Mouse (Mus musculus) gastrocnemius, postnatal 36 days (tissue): ENCODE data around the gene Klf13. TPM values are rescaled to one million over a fixed set of nuclear protein-coding genes. Genes with fewer than 3 reads are reported as not detected.

Experiments
- DNase-seq, 2 experiments: peaks; one replicate each; pipeline ENCODE4 v3.0.0; 2022
- intact Hi-C: fragments of 180-260 bp; cut with DNase I; formaldehyde crosslinking; loops from one replicate; pipeline ENCODE4 v1.15.1; 2025
- total RNA-seq, 2 experiments: library from RNA; stranded (reverse); gene quantifications; 2 replicates each; pipeline ENCODE4 v1.2.3; 2021

The Klf13 gene
- total RNA-seq, 2 experiments from 2014 or later: 42.3 to 47.7 TPM

GRCm38 (mm10) chr7:63929080-63929479, 9.6 kb downstream of the Klf13 start:
- peak in 1 of 2 experiments; percentile 53 for DNase-seq

DNA sequence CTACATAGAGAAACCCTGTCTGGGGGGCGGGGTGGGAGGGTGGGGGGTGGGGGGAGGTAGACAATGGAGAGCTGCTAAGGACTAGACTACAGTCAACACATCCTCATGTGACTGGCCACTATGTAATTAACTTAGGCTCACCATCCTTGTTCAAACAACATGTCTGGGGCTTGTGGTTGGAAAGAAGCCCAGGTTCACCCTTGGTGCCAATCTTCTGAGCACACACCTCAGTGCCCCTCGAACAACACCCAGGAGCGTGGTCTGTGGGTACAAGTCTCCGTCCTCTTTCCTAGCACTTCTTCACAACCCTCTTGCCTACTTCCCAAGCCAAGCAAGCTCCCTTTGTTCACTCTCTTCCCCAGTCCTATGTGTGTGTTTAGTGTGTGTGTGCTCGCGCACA, 11.6 kb downstream of the Klf13 start:
- intact Hi-C loops: no loop called here
- no peak for DNase-seq

More at GRCm38 (mm10) chr7:63929080-63929479, 9.6 kb downstream of the Klf13 start:
- intact Hi-C loops: no loop called here

DNA sequence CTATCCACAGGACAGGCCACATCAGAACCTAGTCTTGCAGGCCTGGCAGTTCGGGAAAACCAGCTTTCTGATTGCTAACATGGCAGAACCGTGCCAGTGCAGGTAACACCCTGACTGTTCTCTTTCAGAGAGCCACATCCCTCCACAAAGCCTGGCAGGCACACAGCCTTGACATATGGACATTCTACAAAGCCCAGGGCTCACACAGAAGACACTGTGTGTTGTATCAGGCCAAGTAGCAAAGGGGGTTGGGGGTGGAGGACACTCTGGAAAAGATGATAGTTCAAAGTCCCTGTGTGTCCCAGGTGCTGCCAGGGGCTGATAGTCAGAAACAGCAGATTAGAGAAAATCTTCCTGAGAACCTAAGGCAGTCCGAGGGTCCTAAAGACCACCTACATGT, 12.2 kb downstream of the Klf13 start:
- intact Hi-C loops: no loop called here
- no peak for DNase-seq

- DNase-seq: peak; percentile 56 to 68
- intact Hi-C loops: loop anchor here (2.0 kb wide), 1 partner anchor 29 kb away; no protein-coding TSS in a partner anchor
These were observed 13.0 kb downstream of the Klf13 start for GRCm38 (mm10) chr7:63925413-63926360.

DNA sequence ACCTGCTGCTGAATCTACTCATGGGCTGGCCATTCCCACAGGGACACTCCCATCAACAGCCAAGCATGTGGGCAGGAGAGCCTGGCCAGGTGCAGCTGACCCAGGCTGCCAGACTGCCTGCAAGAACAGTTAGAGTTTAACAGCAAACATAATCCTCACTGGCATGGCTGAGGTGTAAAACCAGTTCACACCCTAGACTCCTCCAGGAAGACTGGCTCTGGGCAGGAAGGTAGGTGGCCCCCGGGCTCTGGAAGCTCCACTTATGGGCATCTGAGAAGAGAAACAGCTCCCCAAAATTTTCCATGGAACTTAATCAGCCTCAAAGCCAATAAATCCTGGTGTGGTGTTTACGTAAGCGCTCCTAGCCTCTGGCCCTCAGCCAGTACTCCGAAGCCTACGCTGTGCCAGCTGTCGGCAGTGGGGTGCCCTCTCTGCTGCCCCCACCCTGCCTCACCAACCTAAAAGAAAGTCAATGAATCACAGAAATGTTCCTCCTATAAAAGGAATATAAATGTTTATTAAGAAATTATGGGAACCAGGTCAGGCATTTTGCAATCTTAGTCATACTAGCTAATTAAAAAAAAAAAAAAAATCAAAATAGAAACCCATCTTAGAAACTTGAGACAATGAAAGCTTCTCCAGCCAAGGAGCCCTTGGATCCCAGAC, 13.8 kb downstream of the Klf13 start:
- DNase-seq: peak; percentile 75 to 76
- intact Hi-C loops: loop anchor here (2.0 kb wide), 1 partner anchor 28 kb away; no protein-coding TSS in a partner anchor

DNA sequence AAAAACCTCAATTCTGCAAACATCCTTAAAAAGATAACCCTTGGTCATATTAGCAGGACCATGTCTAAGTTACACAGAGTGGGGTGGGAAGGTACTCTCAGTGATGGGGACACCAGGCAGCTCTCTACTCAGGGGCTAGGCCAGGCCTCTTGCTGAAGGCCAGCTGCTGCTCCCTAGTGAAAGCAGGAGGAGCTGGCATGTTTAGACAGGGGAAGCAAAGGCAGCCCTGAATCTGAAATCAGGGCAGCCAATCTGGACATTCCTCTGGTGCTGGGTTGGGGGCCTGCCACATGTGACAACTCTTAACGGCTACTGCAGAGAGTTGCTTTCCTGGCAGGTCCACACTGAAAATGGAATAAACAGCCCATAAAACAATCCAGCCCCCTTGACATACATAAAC, 14.6 kb downstream of the Klf13 start:
- DNase-seq: no peak
- intact Hi-C loops: loop anchor here (2.0 kb wide), 1 partner anchor 27 kb away; no protein-coding TSS in a partner anchor

DNA sequence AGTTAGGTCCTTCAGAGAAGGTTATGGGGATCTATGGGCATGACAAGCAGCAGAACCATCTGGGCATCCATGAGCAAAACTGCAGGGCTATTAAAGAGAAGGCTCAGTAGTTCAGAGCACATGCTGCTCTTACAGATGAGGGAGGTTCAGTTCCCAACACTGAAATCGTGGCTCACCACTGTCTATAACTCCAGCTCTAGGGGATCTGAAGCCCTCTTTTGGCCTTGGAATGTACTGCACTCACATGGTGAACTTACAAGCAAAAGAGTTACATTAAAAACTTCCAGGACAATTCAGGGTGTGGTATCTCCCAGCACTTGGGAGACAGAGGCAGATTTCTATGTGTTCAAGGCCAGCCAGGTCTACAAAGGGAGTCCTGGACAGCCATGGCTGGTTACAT, 15.7 kb downstream of the Klf13 start:
- no peak for DNase-seq

DNA sequence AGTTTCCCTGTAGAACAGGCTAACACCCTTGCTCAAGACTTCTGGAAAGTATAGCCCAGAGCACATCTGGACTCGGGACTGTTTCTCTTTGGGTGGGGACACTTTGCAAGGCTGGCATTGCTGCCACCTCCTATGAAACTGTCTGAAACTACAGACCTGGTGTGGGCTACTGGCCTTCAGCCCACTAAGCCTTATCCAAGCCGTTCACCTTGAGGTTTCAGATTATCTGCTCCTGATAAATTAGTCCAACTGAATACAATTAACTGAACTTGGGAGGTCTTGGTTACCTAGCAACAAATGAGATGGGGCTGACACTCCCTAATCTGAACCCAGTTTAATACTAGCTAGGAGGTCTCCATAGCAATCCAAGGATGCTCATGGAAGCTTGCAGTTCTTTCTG, 16.1 kb downstream of the Klf13 start:
- intact Hi-C loops: no loop called here
- DNase-seq: no peak

More for the DNA sequence above, 15.7 kb downstream of the Klf13 start:
- intact Hi-C loops: no loop called here

- no peak for DNase-seq
These were observed 16.7 kb downstream of the Klf13 start for GRCm38 (mm10) chr7:63921909-63922562.

GRCm38 (mm10) chr7:63918771-63919768, 19.6 kb downstream of the Klf13 start:
- intact Hi-C loops: no loop called here
- no peak for DNase-seq

More at GRCm38 (mm10) chr7:63921909-63922562, 16.7 kb downstream of the Klf13 start:
- intact Hi-C loops: no loop called here

- no peak for DNase-seq
- intact Hi-C loops: no loop called here
These were observed 21.0 kb downstream of the Klf13 start for GRCm38 (mm10) chr7:63917693-63918092.

DNA sequence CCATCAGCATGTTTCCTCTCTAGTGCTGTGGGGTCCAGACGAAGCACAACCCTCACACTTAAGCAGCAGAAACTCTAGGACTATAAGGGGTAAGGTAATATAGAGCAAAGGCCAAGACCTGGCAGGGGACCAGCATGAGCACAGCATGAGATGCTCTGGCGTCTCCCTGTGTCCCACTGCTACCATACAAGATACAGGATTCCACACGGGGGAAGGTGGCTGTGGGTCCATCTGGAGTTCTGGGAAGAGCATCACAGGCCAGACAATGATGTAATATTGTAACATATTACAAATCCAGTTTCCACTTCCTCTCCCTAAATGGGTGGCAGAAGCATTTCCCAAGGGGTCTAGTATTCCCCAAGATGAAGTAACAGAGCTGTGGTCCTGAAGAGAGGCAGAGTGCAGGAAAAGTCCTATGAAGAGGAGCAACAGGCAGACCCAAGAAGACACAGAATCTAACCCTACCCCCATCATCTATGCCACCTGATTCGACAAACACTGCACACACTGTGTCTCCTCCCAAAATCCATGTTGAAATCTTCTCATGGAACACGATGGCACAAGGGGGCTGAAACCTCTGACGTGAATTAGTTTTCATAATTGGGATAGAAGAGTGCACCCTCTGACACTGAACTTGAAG, 22.3 kb downstream of the Klf13 start, which contains the start of gene E030018B13Rik:
TSS of gene E030018B13Rik (plus strand) at position 590 of the 640 bp plus-strand sequence.
- no peak for DNase-seq
- intact Hi-C loops: no loop called here

DNA sequence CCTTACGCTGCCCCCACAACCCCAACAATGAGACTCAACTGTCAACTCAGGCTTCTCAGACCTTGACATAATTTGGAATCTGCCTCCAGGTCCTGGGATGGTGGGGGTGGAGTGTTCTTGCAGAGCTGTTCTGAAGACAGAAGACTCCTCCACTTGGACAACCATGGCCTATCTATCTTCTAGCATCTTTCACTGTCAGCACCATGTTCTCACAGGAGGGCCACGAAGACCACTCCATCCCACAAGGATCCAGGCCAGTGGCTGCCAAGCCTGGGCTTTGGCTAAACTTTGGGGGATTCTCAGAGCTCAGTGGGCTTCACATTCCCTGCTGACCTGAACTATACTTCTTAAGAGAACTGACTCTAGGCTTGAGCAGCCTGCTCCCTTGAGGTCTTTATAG, 23.8 kb downstream of the Klf13 start:
- DNase-seq: no peak
- intact Hi-C loops: no loop called here

GRCm38 (mm10) chr7:63913724-63914692, 24.7 kb downstream of the Klf13 start:
- no peak for DNase-seq

DNA sequence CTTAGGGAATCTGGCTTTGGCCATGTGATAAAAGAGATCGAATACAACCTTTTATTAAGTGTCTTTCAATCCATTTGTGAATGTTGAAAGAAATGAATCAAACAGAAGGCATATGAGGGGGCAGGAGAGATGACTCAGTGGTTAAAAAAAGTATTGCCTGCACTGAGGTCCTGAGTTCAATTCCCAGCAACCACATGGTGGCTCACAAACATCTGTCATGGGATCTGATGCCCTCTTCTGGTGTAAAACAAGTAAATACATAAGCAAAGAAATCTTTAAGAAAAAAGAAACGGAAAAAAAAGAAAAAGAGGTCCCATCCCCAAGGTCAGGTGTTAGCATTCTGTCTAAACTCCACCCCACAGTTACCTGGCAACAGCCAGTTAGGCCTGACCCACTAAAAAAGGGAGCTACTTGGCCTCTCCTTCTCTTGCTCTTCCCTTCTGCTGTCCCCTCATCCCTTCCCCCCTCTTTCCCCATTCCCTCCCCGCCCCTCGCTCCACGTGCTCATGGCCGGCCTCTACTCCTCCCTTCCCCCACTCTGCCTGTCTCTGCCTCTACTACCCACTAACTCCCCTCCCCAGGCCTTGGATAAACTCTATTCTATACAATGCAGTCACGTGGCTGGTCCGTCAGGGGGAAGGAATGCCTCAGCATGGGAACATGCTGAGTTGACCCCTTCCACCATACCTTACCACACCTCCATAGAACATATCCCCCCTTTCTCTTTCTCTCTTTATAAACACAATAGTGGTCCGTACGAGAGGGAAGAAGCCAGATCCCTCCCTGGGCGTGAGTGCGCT, 25.6 kb downstream of the Klf13 start:
- DNase-seq: no peak
- intact Hi-C loops: no loop called here

More at GRCm38 (mm10) chr7:63913724-63914692, 24.7 kb downstream of the Klf13 start:
- intact Hi-C loops: no loop called here

DNA sequence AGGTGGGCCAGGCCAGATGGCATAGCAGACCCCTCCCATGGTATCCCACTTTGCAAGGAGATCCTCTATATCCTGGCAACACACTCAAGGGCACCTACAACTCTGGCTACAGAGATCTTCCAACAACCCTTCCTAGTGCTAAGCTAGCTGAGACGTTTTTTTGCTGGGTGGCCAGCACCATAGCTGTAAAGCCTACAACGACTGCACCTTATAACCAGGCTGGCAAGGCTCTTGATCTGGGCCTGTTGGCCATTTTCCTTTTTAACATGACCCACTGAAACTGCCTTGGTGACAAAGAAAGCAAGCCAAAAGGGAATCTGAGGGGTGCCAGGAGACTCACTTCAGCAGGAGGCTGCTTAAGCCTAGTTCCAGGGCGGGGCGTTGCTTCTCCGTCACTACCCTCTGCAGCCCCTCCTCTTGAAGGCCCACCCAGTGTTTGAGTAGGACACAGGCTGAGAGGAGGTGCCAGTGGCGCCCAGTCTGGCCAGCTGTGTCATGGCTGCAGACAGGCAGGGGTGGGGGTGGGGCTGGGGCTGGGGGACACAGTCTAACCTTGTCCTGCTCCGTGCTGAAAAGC, 26.4 kb downstream of the Klf13 start:
- DNase-seq: peak; percentile 50 to 66
- intact Hi-C loops: no loop called here
